Mouse (Mus musculus): ENCODE results near the gene Obscn. TPM values are rescaled to one million over a fixed set of nuclear protein-coding genes. Genes with fewer than 3 reads are reported as not detected.
A peak's percentile ranks its signal among the peaks of the same experiment; 100 is the strongest.

Obscn gene
- total and polyA plus RNA-seq, 3 experiments, result 0.09 to 0.13 (median 0.13) TPM

- no peaks in the 10 kb centered on the region for H3K4me1 ChIP-seq (ENCODE audit: control insufficient read depth in 1 of 2, insufficient read depth in 2 of 2)
- peaks cover 4 to 14% of the 10 kb centered on the region in 2 experiments for H3K36me3 ChIP-seq (replicated peaks in 1 of 2; ENCODE audit: control insufficient read depth in 1 of 2, insufficient read depth in 1 of 2, low read length in 1 of 2)
- no peak overlapping the region for H3K9ac ChIP-seq (ENCODE audit: insufficient read depth, low read depth)
- dilution Hi-C loops (cut with MboI; ENCODE audit: extremely low pct_ligation_motif_present, extremely low pct_unique_long_range_greater_than_20kb, low sequenced_read_pairs) (no loop called here), in situ Hi-C loops (cut with MboI; ENCODE audit: low pct_ligation_motif_present, low pct_unique_long_range_greater_than_20kb, low sequenced_read_pairs) (no loop called here)
- DNase-seq (ENCODE audit: extremely low read depth), result peak; percentile 71
- no peak overlapping the region for H3K27ac ChIP-seq (ENCODE audit: insufficient read depth, low read depth)
- H3K4me2 ChIP-seq (ENCODE audit: insufficient read depth, low read depth, poor library complexity, severe bottlenecking), result no peak overlapping the region
- no peak for TF ChIP-seq USF2 (conservative IDR thresholded peaks at IDR 0.05; ENCODE audit: low read depth, low read length)
- TF ChIP-seq POLR2AphosphoS2 (IDR thresholded peaks at IDR 0.05; ENCODE audit: low read depth, low read length), result no peak
- TF ChIP-seq IRF4 (IDR thresholded peaks at IDR 0.05; ENCODE audit: low read depth, low read length), result no peak
- no peak for TF ChIP-seq MEF2A (IDR thresholded peaks at IDR 0.05; ENCODE audit: borderline replicate concordance, low read depth, low read length)
- TF ChIP-seq E2F4 (IDR thresholded peaks at IDR 0.05; ENCODE audit: insufficient replicate concordance, low read depth, low read length), result no peak
- TF ChIP-seq CHD1 (IDR thresholded peaks at IDR 0.05; ENCODE audit: low read depth, low read length), result no peak
- TF ChIP-seq RAD21 (IDR thresholded peaks at IDR 0.05; ENCODE audit: low read depth, low read length), result peak; percentile 44
- no peak for TF ChIP-seq JUND (conservative IDR thresholded peaks at IDR 0.05; ENCODE audit: low read depth, low read length)
- TF ChIP-seq NRF1 (IDR thresholded peaks at IDR 0.05; ENCODE audit: low read depth, low read length), result no peak
- TF ChIP-seq NELFE (IDR thresholded peaks at IDR 0.05; ENCODE audit: low read depth, low read length), result no peak
- no peak for TF ChIP-seq KAT2A (IDR thresholded peaks at IDR 0.05; ENCODE audit: insufficient replicate concordance, low read length)
- TF ChIP-seq MAZ (IDR thresholded peaks at IDR 0.05; ENCODE audit: low read depth, low read length), result no peak
- no peak for TF ChIP-seq PAX5 (IDR thresholded peaks at IDR 0.05; ENCODE audit: low read length)
- peak; percentile 63 for TF ChIP-seq SMC3 (IDR thresholded peaks at IDR 0.05; ENCODE audit: low read depth, low read length)
- TF ChIP-seq SIN3A (IDR thresholded peaks at IDR 0.05; ENCODE audit: low read length), result no peak
- no peak for TF ChIP-seq USF1 (IDR thresholded peaks at IDR 0.05; ENCODE audit: low read depth, low read length)
- no peak for TF ChIP-seq ELF1 (IDR thresholded peaks at IDR 0.05; ENCODE audit: low read depth, low read length)
- TF ChIP-seq MAFK (IDR thresholded peaks at IDR 0.05; ENCODE audit: insufficient replicate concordance, low read length), result no peak
- TF ChIP-seq TBP (conservative IDR thresholded peaks at IDR 0.05; ENCODE audit: low read depth, low read length), result no peak
- no peak for TF ChIP-seq ZKSCAN1 (IDR thresholded peaks at IDR 0.05; ENCODE audit: borderline replicate concordance, low read depth, low read length)
- no peak for TF ChIP-seq UBTF (IDR thresholded peaks at IDR 0.05; ENCODE audit: low read depth, low read length)
- no peak for TF ChIP-seq BHLHE40 (IDR thresholded peaks at IDR 0.05; ENCODE audit: low read depth, low read length)
- no peak for TF ChIP-seq JUN (IDR thresholded peaks at IDR 0.05; ENCODE audit: insufficient read depth, low read depth, low read length)
- TF ChIP-seq MYC (IDR thresholded peaks at IDR 0.05; ENCODE audit: low read depth, low read length), result no peak
- 0 out of 2 replicates have a peak, but pooled peaks have one; percentile 40 for TF ChIP-seq CHD2 (IDR thresholded peaks at IDR 0.05; ENCODE audit: low read length)
- no peak for TF ChIP-seq ZMIZ1 (IDR thresholded peaks at IDR 0.05; ENCODE audit: low read depth, low read length)
- TF ChIP-seq RCOR1 (conservative IDR thresholded peaks at IDR 0.05; ENCODE audit: low read depth, low read length), result no peak
- TF ChIP-seq ZC3H11A (IDR thresholded peaks at IDR 0.05; ENCODE audit: low read depth, low read length), result no peak
- no peak for TF ChIP-seq GABPA (IDR thresholded peaks at IDR 0.05; ENCODE audit: insufficient replicate concordance, low read depth, low read length)
- TF ChIP-seq CTCF (conservative IDR thresholded peaks at IDR 0.05 in 1 of 2, IDR thresholded peaks at IDR 0.05 in 1 of 2; ENCODE audit: low read depth in 2 of 2, low read length in 2 of 2), result peak; percentile 42 to 64; a peak in 3 of 4 replicates
- H3K27me3 ChIP-seq (replicated peaks), result peaks cover 17% of the 10 kb centered on the region
- H3K79me2 ChIP-seq (replicated peaks; ENCODE audit: control insufficient read depth, extremely low read depth, insufficient read depth, poor library complexity, severe bottlenecking), result no peaks in the 10 kb centered on the region
- no peak overlapping the region for H3K4me3 ChIP-seq (replicated peaks in 1 of 3; ENCODE audit: low read depth in 2 of 3, low read length in 2 of 3, poor library complexity in 1 of 3)
- no peaks in the 10 kb centered on the region for H3K9me3 ChIP-seq (replicated peaks; ENCODE audit: low read length)
These were observed 15.5 kb upstream of the Obscn start for GRCm38 (mm10) chr11:59151729-59152128.
